Mouse (Mus musculus): Measurements from ENCODE around the gene 4931414P19Rik.

Gene 4931414P19Rik

DNA sequence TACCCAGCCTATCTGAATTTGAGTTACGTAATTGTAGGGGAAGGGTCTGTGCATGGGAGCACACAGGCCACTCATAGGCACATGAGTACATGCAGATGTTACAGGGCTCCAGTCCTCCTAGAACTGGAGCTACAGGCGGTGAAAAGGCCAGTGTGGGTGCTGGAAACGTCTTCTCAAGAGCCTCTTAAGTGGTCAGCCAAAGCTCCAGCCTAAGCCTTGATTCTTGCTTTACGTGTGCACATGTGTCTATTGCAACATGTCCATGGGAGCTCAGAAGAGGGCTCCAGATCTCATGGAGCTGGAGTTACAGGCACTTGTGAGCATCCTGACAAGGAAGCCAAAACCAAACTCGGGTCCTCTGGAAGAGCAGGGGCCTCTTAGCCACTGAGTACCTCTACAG lies 61.1 kb downstream of the 4931414P19Rik start:
- DNase-seq (ENCODE audit: extremely low read depth, low read depth): no peak

DNA sequence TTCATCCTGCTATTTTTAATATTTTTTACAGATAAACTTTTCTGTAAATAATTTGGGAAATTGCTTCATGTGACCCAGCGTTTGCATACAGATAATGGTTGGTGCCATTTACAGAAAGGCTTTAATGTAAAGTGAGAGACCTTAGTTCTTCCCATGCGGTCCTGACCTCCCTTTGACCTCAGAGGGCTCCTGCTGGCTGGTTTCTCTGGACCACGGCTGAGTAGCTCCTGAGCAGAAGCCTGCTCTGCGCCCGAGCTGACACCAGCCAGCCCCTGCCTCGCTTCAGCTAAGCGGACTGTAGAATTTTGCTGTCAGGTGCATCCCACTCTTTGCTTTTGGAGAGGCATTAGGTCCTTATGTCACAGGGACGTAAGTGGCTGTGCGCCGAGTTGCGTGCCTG lies 65.0 kb downstream of the 4931414P19Rik start:
- no peak for DNase-seq (ENCODE audit: extremely low read depth, low read depth)

DNA sequence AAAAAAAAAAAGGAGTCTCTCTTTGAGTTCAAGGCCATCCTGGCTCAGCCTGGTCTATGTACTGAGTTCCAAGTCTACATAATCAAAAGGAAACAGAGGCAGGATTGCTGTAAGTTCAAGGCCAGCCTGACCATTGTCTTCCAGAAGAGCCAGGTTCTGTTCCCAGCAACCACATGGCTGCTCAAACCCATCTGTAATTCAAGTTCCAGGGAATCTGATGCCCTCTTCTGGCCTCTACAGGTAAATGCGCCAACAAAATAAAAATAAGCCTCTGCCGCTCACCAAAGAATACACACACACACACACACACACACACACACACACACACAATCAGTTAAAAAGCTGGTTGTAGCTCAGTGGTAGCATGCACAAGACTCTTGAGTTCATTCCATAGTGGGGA lies 67.2 kb downstream of the 4931414P19Rik start:
- no peak for DNase-seq (ENCODE audit: extremely low read depth, low read depth)
